Mouse (Mus musculus): ENCODE measurements at regions not wholly inside any gene's neighbourhood (a gene's known extent, or its start where the extent isn't known, plus 50 kb on each side); places are given as distances from the start of the nearest gene placed in this dataset.
A peak's percentile ranks its signal among the peaks of the same experiment; 100 is the strongest.

- DNase-seq (ENCODE audit: low spot score): no peak
These were observed 297.5 kb upstream of the Thsd7b start for GRCm38 (mm10) chr1:128975586-128975985.

GRCm38 (mm10) chr1:128951436-128951835, 321.7 kb upstream of the Thsd7b start:
- DNase-seq (ENCODE audit: low spot score): no peak

GRCm38 (mm10) chr1:128950512-128950911, 322.6 kb upstream of the Thsd7b start:
- DNase-seq (ENCODE audit: low spot score): no peak

- DNase-seq (ENCODE audit: low spot score): no peak
These were observed 322.7 kb upstream of the Cxcr4 start for GRCm38 (mm10) chr1:128914811-128915210.

GRCm38 (mm10) chr1:128912532-128912931, 320.4 kb upstream of the Cxcr4 start:
- no peak for DNase-seq (ENCODE audit: low spot score)

- DNase-seq (ENCODE audit: low spot score): no peak
These were observed 315.5 kb upstream of the Cxcr4 start for GRCm38 (mm10) chr1:128907566-128907965.

GRCm38 (mm10) chr1:128898025-128898424, 305.9 kb upstream of the Cxcr4 start:
- peak; percentile 19 for DNase-seq (ENCODE audit: low spot score)

- no peak for DNase-seq (ENCODE audit: low spot score)
These were observed 302.5 kb upstream of the Cxcr4 start for GRCm38 (mm10) chr1:128894546-128894945.

GRCm38 (mm10) chr1:128878291-128878690, 286.2 kb upstream of the Cxcr4 start:
- DNase-seq (ENCODE audit: low spot score): no peak

- DNase-seq (ENCODE audit: low spot score): peak; percentile 17
These were observed 283.2 kb upstream of the Cxcr4 start for GRCm38 (mm10) chr1:128875289-128875688.

GRCm38 (mm10) chr1:128874190-128874589, 282.1 kb upstream of the Cxcr4 start:
- no peak for DNase-seq (ENCODE audit: low spot score)

- no peak for DNase-seq (ENCODE audit: low spot score)
These were observed 276.7 kb upstream of the Cxcr4 start for GRCm38 (mm10) chr1:128868761-128869160.

- DNase-seq (ENCODE audit: low spot score): no peak
These were observed 268.4 kb upstream of the Cxcr4 start for GRCm38 (mm10) chr1:128860537-128860936.

GRCm38 (mm10) chr1:128860094-128860493, 268.0 kb upstream of the Cxcr4 start:
- DNase-seq (ENCODE audit: low spot score): no peak

- no peak for DNase-seq (ENCODE audit: low spot score)
These were observed 266.6 kb upstream of the Cxcr4 start for GRCm38 (mm10) chr1:128858661-128859060.

- DNase-seq (ENCODE audit: low spot score): no peak
These were observed 264.8 kb upstream of the Cxcr4 start for GRCm38 (mm10) chr1:128856933-128857332.

- DNase-seq (ENCODE audit: low spot score): no peak
These were observed 262.6 kb upstream of the Cxcr4 start for GRCm38 (mm10) chr1:128854649-128855048.

GRCm38 (mm10) chr1:128853286-128853685, 261.2 kb upstream of the Cxcr4 start:
- no peak for DNase-seq (ENCODE audit: low spot score)

GRCm38 (mm10) chr1:128837361-128837760, 245.3 kb upstream of the Cxcr4 start:
- no peak for DNase-seq (ENCODE audit: low spot score)

- no peak for DNase-seq (ENCODE audit: low spot score)
These were observed 243.4 kb upstream of the Cxcr4 start for GRCm38 (mm10) chr1:128835510-128835909.

GRCm38 (mm10) chr1:128833096-128833715, 241.1 kb upstream of the Cxcr4 start:
- no peak for DNase-seq (ENCODE audit: low spot score)

- DNase-seq (ENCODE audit: low spot score): peak; percentile 60
These were observed 240.2 kb upstream of the Cxcr4 start for GRCm38 (mm10) chr1:128832201-128832883.

- DNase-seq (ENCODE audit: low spot score): no peak
These were observed 238.7 kb upstream of the Cxcr4 start for GRCm38 (mm10) chr1:128830671-128831240.

Measured in testis, postnatal 14 days (tissue).